Mouse (Mus musculus): ENCODE measurements around the gene Tmem170.

DNA sequence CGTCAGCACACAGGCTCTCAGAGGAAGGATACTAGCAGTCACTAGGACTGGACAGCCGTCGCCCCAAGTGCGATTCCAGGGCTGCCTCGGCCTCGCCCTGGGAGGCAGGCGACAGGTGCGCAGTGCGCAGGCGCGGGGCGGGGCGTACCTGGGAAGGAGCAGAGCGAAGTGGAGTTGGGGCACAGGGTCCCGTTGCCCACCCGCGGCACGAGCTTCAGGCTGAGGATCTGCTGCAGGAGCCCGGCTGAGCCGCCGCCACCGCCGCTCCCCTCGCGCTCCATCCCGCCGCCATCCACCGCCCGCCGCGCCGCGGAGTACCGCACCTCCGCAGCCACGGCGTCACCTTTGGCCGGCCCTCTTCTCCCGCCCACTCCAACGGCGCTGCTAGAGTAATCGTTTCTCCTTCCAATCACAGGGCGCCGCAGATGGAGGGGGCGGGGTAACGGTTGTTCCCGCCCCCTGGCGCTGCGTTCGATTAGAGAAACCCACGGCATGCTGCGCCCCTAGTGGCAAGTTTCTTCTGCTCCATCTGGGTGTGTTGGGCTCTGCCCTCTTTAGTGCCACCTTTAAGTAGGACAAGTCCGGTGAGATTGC lies at the start of gene Tmem170:
- TF ChIP-seq CTCF (IDR thresholded peaks at IDR 0.05) (peak; percentile 96), EP300 (IDR thresholded peaks at IDR 0.05) (no peak)
